Mouse (Mus musculus) heart, postnatal 36 days (tissue): ENCODE data around the gene Kif18a. TPM values are rescaled to one million over a fixed set of nuclear protein-coding genes. Genes with fewer than 3 reads are reported as not detected.

Experiments used
- DNase-seq, 2 experiments: peaks; one replicate each; pipeline ENCODE4 v3.0.0; 2021 to 2022
- intact Hi-C: fragments of 180-260 bp; cut with DNase I; formaldehyde crosslinking; loops from one replicate; pipeline ENCODE4 v1.15.1; 2025
- total RNA-seq, 2 experiments: library from RNA; stranded (reverse); gene quantifications; 2 replicates each; pipeline ENCODE4 v1.2.3; 2021

Gene Kif18a
- under 1 TPM; 0.76 to 0.89 TPM for total RNA-seq

GRCm38 (mm10) chr2:109280600-109281340, at the start of gene Kif18a, which contains the start of gene Mettl15:
Gene Kif18a (plus strand): TSS chr2:109280738.
Gene Mettl15 (minus strand): TSS chr2:109280748.
- peak; percentile 91 to 94 for DNase-seq
- intact Hi-C loops: loop anchor here (5.0 kb wide), 1 partner anchor 612 kb away; the partner anchor contains the start of gene Lin7c

DNA sequence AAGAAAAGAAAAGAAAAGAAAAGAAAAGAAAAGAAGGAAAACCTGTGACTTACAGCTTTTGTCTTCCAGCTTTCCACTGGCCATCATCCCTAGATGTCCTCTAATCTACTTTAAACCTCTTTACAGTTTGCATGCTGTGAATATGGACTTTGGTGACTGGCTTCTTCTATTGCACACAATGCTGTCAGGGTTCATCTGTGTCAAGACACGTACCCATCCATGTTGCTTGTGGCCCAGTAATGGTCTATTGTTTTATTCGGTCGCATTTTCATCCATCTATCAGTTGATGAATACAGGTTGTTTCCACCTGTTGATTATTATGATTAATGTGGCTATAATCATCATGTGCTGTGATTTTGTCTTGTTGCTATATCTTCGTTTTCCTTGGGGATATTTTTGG, 46.7 kb upstream of the Kif18a start:
- DNase-seq: no peak
- intact Hi-C loops: no loop called here

DNA sequence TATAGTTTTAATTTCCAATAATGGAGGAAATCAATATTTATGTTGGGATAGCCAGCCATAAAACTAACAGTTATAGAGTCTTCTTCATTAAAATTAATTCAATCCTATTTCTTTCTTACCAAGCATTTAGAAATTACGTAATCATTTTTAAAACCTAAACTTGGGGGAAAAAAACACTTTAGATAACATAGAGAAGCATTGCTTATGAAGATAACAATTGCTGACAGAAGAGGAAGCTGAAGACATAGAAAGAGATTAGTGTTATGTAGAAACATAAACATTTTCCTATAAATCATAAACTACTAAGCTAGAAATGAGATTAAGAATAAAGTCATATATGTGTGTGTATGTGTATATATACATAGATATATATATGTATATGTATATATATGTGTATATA, 44.8 kb upstream of the Kif18a start:
- no peak for DNase-seq
- intact Hi-C loops: no loop called here

- DNase-seq: no peak
- intact Hi-C loops: no loop called here
Measured at GRCm38 (mm10) chr2:109241947-109242346, 38.6 kb upstream of the Kif18a start.

GRCm38 (mm10) chr2:109262779-109263178, 17.8 kb upstream of the Kif18a start:
- DNase-seq: no peak
- intact Hi-C loops: no loop called here

GRCm38 (mm10) chr2:109273098-109273497, 7.4 kb upstream of the Kif18a start:
- no peak for DNase-seq
- intact Hi-C loops: no loop called here

DNA sequence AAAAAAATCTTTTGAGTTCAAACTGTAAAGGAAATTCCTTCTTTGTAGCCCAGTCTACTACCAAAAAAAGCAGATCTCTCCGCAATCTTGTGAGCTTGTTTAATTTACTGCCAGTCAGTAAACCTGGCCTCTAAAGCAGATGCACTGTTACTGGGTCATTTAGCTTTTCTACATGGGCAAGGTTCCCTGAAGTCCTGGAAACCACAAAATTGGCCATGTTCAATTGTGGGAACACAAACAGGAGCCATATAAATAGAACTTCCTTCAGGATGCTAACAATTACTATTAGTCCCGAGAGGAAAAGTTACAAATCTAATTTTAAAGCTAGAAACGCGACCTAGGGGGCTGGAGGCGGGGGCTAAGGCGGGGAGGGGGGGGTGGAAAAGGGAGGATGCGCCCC, 2.9 kb upstream of the Kif18a start:
- DNase-seq: no peak
- intact Hi-C loops: no loop called here

GRCm38 (mm10) chr2:109278036-109278435, 2.5 kb upstream of the Kif18a start:
- DNase-seq: peak; percentile 52 to 62
- intact Hi-C loops: no loop called here

DNA sequence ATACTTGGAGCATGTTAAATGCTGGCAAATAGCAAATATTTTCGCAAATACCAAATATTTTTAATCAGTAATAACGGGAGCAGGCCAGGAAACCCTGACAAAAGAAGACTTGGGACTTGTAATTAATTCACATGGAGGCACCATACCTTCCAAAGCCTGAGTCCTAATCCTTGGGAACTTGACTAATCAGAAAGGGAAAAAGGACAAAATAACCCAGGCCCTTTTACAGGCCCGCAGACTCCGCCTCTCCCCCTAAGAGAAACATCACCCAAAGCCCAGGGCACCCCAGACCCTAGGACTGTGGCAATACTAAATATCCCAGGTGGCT, 302 bp upstream of the Kif18a start:
- intact Hi-C loops: loop anchor here (5.0 kb wide), 1 partner anchor 612 kb away; the partner anchor contains the start of gene Lin7c
- DNase-seq: no peak

DNA sequence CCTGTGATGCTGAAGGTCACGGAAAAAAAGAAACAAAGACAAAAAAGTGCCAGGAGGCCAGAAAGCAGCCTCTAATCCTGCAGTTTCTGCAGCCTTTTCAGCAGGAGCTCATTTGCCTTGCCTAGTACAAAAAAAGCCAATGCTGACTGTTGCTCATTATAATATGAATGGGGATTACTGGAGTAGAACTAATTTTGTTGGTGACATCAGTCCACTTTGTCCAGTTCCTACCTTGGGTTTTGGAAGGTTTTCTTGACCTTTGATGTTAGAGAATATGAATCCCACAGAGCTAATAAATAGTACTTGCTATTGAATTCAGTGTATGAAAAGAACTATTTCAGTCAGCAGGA, 778 bp downstream of the Kif18a start:
- no peak for DNase-seq
- intact Hi-C loops: loop anchor here (5.0 kb wide), 1 partner anchor 611 kb away; the partner anchor contains the start of gene Lin7c

DNA sequence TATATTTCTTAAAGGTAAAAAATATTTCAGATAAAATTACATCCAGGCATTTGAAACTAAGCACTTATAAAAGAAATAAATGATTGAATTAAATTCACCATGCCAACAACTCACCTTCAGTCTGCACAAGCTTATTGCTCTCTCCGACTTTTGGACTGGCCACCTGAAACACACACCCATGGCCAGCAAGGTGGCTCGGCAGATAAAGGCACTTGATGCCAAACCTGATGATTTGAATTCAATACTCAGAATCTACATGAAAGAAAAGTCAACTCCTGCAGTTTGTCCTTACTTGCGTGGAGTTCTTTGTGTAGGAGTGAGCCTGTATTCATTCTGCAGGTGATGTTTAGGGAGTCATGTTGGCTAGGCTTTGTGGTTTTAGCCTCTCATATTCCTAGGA, 3.6 kb downstream of the Kif18a start:
- DNase-seq: no peak
- intact Hi-C loops: loop anchor here (5.0 kb wide), 1 partner anchor 608 kb away; the partner anchor contains the start of gene Lin7c

GRCm38 (mm10) chr2:109289327-109289726, 8.8 kb downstream of the Kif18a start:
- intact Hi-C loops: no loop called here
- no peak for DNase-seq

- no peak for DNase-seq
- intact Hi-C loops: no loop called here
Measured at GRCm38 (mm10) chr2:109296264-109296663, 15.7 kb downstream of the Kif18a start.

DNA sequence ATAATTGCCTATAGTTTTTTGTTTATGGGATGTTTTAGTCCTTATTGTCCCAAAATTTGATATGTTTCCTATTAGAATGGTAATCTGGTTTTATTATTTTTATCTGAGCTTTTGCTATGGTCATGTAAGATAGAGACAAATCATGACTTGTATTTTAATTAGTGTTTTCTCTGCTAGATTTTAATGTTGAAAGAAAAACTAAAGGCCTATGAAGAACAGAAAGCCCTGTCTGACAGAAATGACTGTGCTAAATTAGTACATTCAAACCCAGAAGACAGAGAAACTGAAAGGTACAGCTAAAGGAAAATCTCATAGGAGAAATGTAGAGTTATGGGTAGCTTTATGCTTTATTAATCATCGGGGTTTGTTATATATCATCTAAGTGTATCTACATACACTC, 17.6 kb downstream of the Kif18a start:
- intact Hi-C loops: no loop called here
- no peak for DNase-seq

- intact Hi-C loops: no loop called here
- DNase-seq: no peak
Measured at GRCm38 (mm10) chr2:109302234-109302633, 21.7 kb downstream of the Kif18a start.

DNA sequence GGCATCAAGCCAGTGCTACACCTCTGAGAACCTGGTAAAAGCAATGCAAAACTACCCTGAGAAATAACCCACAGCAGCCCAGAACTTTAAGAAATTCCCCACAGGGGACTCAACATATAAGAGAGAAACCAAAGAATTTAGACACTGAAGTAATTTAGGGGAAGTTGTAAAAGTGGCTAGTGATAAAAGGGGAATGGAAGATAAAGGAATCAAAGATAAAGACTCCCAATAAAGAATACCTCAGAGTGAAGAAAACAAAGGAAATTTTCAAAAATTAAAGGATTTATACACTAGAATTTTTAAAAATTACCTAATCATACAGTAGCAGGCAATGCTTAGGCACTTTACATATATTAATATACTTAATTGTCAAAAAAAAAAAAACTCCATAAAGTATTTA, 23.1 kb downstream of the Kif18a start:
- intact Hi-C loops: no loop called here

GRCm38 (mm10) chr2:109311369-109311768, 30.8 kb downstream of the Kif18a start:
- intact Hi-C loops: no loop called here
- DNase-seq: no peak

More for the DNA sequence above, 23.1 kb downstream of the Kif18a start:
- DNase-seq: no peak

- DNase-seq: no peak
- intact Hi-C loops: no loop called here
Measured at GRCm38 (mm10) chr2:109331807-109332206, 51.3 kb downstream of the Kif18a start.

DNA sequence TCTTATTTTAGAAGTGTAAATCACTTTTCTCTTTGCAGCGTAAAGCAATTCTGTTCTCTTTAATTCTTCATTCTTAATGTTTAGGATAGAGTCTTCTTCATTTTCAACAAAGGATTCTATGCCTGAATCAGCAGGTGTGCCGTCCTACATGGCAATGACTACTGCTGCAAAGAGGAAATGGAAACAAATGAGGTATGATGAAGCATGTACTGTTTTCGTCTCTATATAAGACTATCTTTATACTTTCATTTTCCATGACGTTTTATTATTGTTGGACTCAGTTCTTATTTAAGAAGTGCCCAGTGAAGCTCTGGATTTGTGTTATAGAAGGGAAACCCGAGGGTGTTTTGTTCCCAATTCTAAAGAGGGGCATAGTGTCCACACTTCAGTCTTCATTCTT, 53.7 kb downstream of the Kif18a start:
- no peak for DNase-seq
- intact Hi-C loops: no loop called here

DNA sequence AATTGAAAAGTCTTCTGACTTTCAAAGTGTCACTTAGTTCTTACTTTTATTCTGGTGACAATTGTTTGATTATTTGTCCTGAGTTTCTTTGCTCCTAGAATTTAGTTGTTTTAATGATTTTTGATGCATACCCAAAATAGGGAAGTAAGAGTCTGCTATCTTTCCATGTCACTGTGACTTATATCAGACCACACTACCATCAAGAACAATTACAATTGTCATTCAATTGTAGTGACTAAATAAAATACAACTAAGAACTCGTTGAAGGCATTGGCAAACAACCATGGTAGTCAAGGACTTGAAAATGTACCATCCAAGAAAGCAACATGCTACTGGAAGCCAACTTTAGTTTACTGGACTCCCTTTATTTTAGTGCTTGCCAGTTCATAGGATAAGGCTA, 55.2 kb downstream of the Kif18a start:
- no peak for DNase-seq
- intact Hi-C loops: no loop called here

DNA sequence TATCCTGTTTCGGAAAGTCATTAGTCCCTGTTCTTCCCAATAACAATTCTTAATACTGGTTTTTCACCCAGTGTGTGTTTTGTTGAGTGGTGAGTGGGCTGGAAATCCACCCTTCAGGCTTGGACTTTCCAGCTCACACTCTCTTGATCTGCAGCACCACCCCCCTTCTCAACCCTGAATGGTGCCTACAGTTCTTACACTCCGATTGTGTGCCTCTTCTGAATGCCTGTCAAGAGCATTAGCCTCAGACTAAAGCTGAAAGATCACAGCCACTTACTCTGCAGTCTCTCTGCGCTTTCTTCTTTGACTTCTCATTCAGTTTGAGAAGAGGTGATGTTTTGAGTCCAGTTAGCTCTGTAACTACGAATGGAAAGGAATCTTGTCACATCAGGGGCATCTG, 64.8 kb downstream of the Kif18a start:
- no peak for DNase-seq
- intact Hi-C loops: no loop called here

GRCm38 (mm10) chr2:109348742-109349141, 68.2 kb downstream of the Kif18a start:
- intact Hi-C loops: no loop called here
- no peak for DNase-seq
